Mouse (Mus musculus) brown adipose tissue, adult 24 weeks (tissue): ENCODE data around the gene Slc36a1. TPM values are rescaled to one million over a fixed set of nuclear protein-coding genes. Genes with fewer than 3 reads are reported as not detected.

Source experiments
- polyA plus RNA-seq: library from polyadenylated mRNA; stranded (reverse); fragments of >200 nt; gene quantifications from 2 replicates; pipeline ENCODE4 v1.2.4, GENCODE M21; 2012; ENCODE audit not compliant: missing spikeins, insufficient read depth, insufficient read length

Gene Slc36a1
- polyA plus RNA-seq, 1 experiment: 3.4 TPM

Other genes starting within 250 kb of the Slc36a1 start
- gene Tnip1, start 241.4 kb upstream of the Slc36a1 start, polyA plus RNA-seq: 16.0 and 16.9 TPM in 2 replicates
- 212 and 213 TPM in 2 replicates for gene Anxa6, start 170.9 kb upstream of the Slc36a1 start, polyA plus RNA-seq
- 42.5 and 46.3 TPM in 2 replicates for gene Ccdc69, start 126.2 kb upstream of the Slc36a1 start, polyA plus RNA-seq
- 57.5 and 65.4 TPM in 2 replicates for gene Gm2a, start 106.2 kb upstream of the Slc36a1 start, polyA plus RNA-seq
- not detected in 2 replicates for gene Slc36a3, start 52.6 kb upstream of the Slc36a1 start, polyA plus RNA-seq
- gene Slc36a2, start 19.3 kb upstream of the Slc36a1 start, polyA plus RNA-seq: 279 and 401 TPM in 2 replicates
- gene Fat2, start 132.2 kb downstream of the Slc36a1 start, polyA plus RNA-seq: not detected in 2 replicates
- 730 and 804 TPM in 2 replicates for gene Sparc, start 218.8 kb downstream of the Slc36a1 start, polyA plus RNA-seq